Mouse (Mus musculus): ENCODE results near the gene Clk2. TPM values are rescaled to one million over a fixed set of nuclear protein-coding genes. Genes with fewer than 3 reads are reported as not detected.

The Clk2 gene
- total RNA-seq (2021), result 98.4 and 103 TPM in 2 replicates
- long read RNA-seq, transcript Clk2-203 (13 exons, 2,112 nt), result minor isoform, 12 of 58 reads
- long read RNA-seq, transcript Clk2-202 (13 exons, 2,154 nt), result major isoform, 13 of 58 reads
- long read RNA-seq, partial matches to known transcripts, result 14 of 58 reads
- long read RNA-seq, other reads (novel, unspliced or antisense), result 13 of 58 reads

- peak; percentile 94 for DNase-seq
Measured at GRCm38 (mm10) chr3:89164506-89165267, at the start of gene Clk2. TSS of gene Clk2 (plus strand) at chr3:89164795.

- no peak for DNase-seq
Measured at GRCm38 (mm10) chr3:89115522-89115921, 49.1 kb upstream of the Clk2 start.

- peak; percentile 41 for DNase-seq
Measured at GRCm38 (mm10) chr3:89123313-89123712, 41.3 kb upstream of the Clk2 start.

- peak; percentile 70 for DNase-seq
Measured at GRCm38 (mm10) chr3:89124241-89124640, 40.4 kb upstream of the Clk2 start.

- no peak for DNase-seq
Measured at GRCm38 (mm10) chr3:89125981-89126380, 38.6 kb upstream of the Clk2 start.

- no peak for DNase-seq
Measured at GRCm38 (mm10) chr3:89129908-89130307, 34.7 kb upstream of the Clk2 start.

- no peak for DNase-seq
Measured at GRCm38 (mm10) chr3:89131816-89132215, 32.8 kb upstream of the Clk2 start.

- peak; percentile 64 for DNase-seq
Measured at GRCm38 (mm10) chr3:89132285-89133062, 32.1 kb upstream of the Clk2 start.

- no peak for DNase-seq
Measured at GRCm38 (mm10) chr3:89133063-89133450, 31.5 kb upstream of the Clk2 start.

- DNase-seq, result no peak
Measured at GRCm38 (mm10) chr3:89133752-89134151, 30.8 kb upstream of the Clk2 start.

- no peak for DNase-seq
Measured at GRCm38 (mm10) chr3:89135958-89136357, 28.6 kb upstream of the Clk2 start, which contains the start of gene Pklr. TSS of gene Pklr (plus strand) at chr3:89136142.

GRCm38 (mm10) chr3:89136365-89136764 is 28.2 kb upstream of the Clk2 start:
- DNase-seq, result no peak

GRCm38 (mm10) chr3:89144821-89145220 is 19.8 kb upstream of the Clk2 start:
- no peak for DNase-seq

- DNase-seq, result no peak
Measured at GRCm38 (mm10) chr3:89145566-89145965, 19.0 kb upstream of the Clk2 start.

- no peak for DNase-seq
Measured at GRCm38 (mm10) chr3:89147101-89147978, 17.3 kb upstream of the Clk2 start.

GRCm38 (mm10) chr3:89147979-89148311 is 16.6 kb upstream of the Clk2 start:
- DNase-seq, result no peak

GRCm38 (mm10) chr3:89148567-89148966 is 16.0 kb upstream of the Clk2 start:
- DNase-seq, result no peak

- no peak for DNase-seq
Measured at GRCm38 (mm10) chr3:89152084-89152835, 12.3 kb upstream of the Clk2 start.

- no peak for DNase-seq
Measured at GRCm38 (mm10) chr3:89156951-89157350, 7.6 kb upstream of the Clk2 start.

- no peak for DNase-seq
Measured at GRCm38 (mm10) chr3:89158651-89159050, 5.9 kb upstream of the Clk2 start.

- peak; percentile 77 for DNase-seq
Measured at GRCm38 (mm10) chr3:89159211-89159610, 5.4 kb upstream of the Clk2 start.

All from adrenal gland, postnatal 25 days (tissue).